Mouse (Mus musculus): ENCODE results near the gene Map4. TPM values are rescaled to one million over a fixed set of nuclear protein-coding genes. Genes with fewer than 3 reads are reported as not detected.

Gene Map4
- polyA plus RNA-seq, 1 experiment from 2014 or later, result 7.7 TPM

GRCm38 (mm10) chr9:109911779-109912178 is 19.5 kb upstream of the Map4 start:
- Histone ChIP-seq H3K4me3 (ENCODE audit: low read depth, low read length) (no peak overlapping the region), H3K27ac (ENCODE audit: low read depth) (no peak overlapping the region), H3K9me3 (ENCODE audit: low read length) (no peaks in the 10 kb centered on the region), H3K4me2 (ENCODE audit: low read depth, low read length) (no peak overlapping the region), H3K36me3 (replicated peaks; ENCODE audit: insufficient read depth, low read length) (no peaks in the 10 kb centered on the region), H3K4me1 (ENCODE audit: insufficient read depth) (no peaks in the 10 kb centered on the region), H3K27me3 (ENCODE audit: insufficient read depth, low read length) (no peaks in the 10 kb centered on the region), H3K9ac (replicated peaks) (no peak overlapping the region)
- ATAC-seq (no peak), DNase-seq (no peak)
- WGBS (ENCODE audit: insufficient replicate concordance), result 80% methylated on average over 7 of the region's 7 CpGs
- TF ChIP-seq CTCF (IDR thresholded peaks at IDR 0.05; ENCODE audit: low read depth), result no peak
- TF ChIP-seq EP300 (IDR thresholded peaks at IDR 0.05; ENCODE audit: low read depth), result no peak

GRCm38 (mm10) chr9:109914269-109914926 is 16.9 kb upstream of the Map4 start:
- H3K9ac ChIP-seq (replicated peaks), result no peak overlapping the region
- H3K9me3 ChIP-seq (ENCODE audit: low read length), result no peaks in the 10 kb centered on the region
- H3K27me3 ChIP-seq (ENCODE audit: insufficient read depth, low read length), result no peaks in the 10 kb centered on the region
- H3K4me3 ChIP-seq (ENCODE audit: low read depth, low read length), result no peak overlapping the region
- TF ChIP-seq CTCF (IDR thresholded peaks at IDR 0.05; ENCODE audit: low read depth), result no peak
- no peak for TF ChIP-seq EP300 (IDR thresholded peaks at IDR 0.05; ENCODE audit: low read depth)
- H3K27ac ChIP-seq (ENCODE audit: low read depth), result no peak overlapping the region
- H3K4me1 ChIP-seq (ENCODE audit: insufficient read depth), result no peaks in the 10 kb centered on the region
- WGBS (ENCODE audit: insufficient replicate concordance), result 37% methylated on average over 4 of the region's 4 CpGs
- ATAC-seq (peak; percentile 38; the same call in 1 of the 2 replicates), DNase-seq (no peak)
- no peaks in the 10 kb centered on the region for H3K36me3 ChIP-seq (replicated peaks; ENCODE audit: insufficient read depth, low read length)
- no peak overlapping the region for H3K4me2 ChIP-seq (ENCODE audit: low read depth, low read length)

- 73% methylated on average over 2 of the region's 2 CpGs for WGBS (ENCODE audit: insufficient replicate concordance)
- no peaks in the 10 kb centered on the region for H3K36me3 ChIP-seq (replicated peaks; ENCODE audit: insufficient read depth, low read length)
Measured at GRCm38 (mm10) chr9:109917931-109918330, 13.3 kb upstream of the Map4 start.

GRCm38 (mm10) chr9:109929131-109929530 is 2.1 kb upstream of the Map4 start:
- 84% methylated on average over 3 of the region's 3 CpGs for WGBS (ENCODE audit: insufficient replicate concordance)
- 0 out of 2 replicates have a peak, but pooled peaks cover 3% of the 10 kb centered on the region for H3K27me3 ChIP-seq (ENCODE audit: insufficient read depth, low read length)
- no peaks in the 10 kb centered on the region for H3K9me3 ChIP-seq (ENCODE audit: low read length)
- TF ChIP-seq EP300 (IDR thresholded peaks at IDR 0.05; ENCODE audit: low read depth) (no peak), CTCF (IDR thresholded peaks at IDR 0.05; ENCODE audit: low read depth) (no peak)
- no peak for ATAC-seq
- H3K4me3 ChIP-seq (ENCODE audit: low read depth, low read length), result no peak overlapping the region
- no peak overlapping the region for H3K9ac ChIP-seq (replicated peaks)
- no peaks in the 10 kb centered on the region for H3K36me3 ChIP-seq (replicated peaks; ENCODE audit: insufficient read depth, low read length)
- no peak overlapping the region for H3K27ac ChIP-seq (ENCODE audit: low read depth)
- no peak overlapping the region for H3K4me2 ChIP-seq (ENCODE audit: low read depth, low read length)
- no peak for DNase-seq
- H3K4me1 ChIP-seq (ENCODE audit: insufficient read depth), result peaks cover 17% of the 10 kb centered on the region

More at GRCm38 (mm10) chr9:109917931-109918330, 13.3 kb upstream of the Map4 start:
- TF ChIP-seq CTCF (IDR thresholded peaks at IDR 0.05; ENCODE audit: low read depth) (no peak), EP300 (IDR thresholded peaks at IDR 0.05; ENCODE audit: low read depth) (no peak)
- no peaks in the 10 kb centered on the region for H3K27me3 ChIP-seq (ENCODE audit: insufficient read depth, low read length)
- no peaks in the 10 kb centered on the region for H3K9me3 ChIP-seq (ENCODE audit: low read length)
- DNase-seq (no peak), ATAC-seq (no peak)
- H3K27ac ChIP-seq (ENCODE audit: low read depth), result no peak overlapping the region
- no peak overlapping the region for H3K4me3 ChIP-seq (ENCODE audit: low read depth, low read length)
- no peaks in the 10 kb centered on the region for H3K4me1 ChIP-seq (ENCODE audit: insufficient read depth)
- H3K9ac ChIP-seq (replicated peaks), result no peak overlapping the region
- no peak overlapping the region for H3K4me2 ChIP-seq (ENCODE audit: low read depth, low read length)

- TF ChIP-seq CTCF (IDR thresholded peaks at IDR 0.05; ENCODE audit: low read depth) (no peak), EP300 (IDR thresholded peaks at IDR 0.05; ENCODE audit: low read depth) (no peak)
- Histone ChIP-seq H3K4me3 (ENCODE audit: low read depth, low read length) (no peak overlapping the region), H3K9me3 (ENCODE audit: low read length) (no peaks in the 10 kb centered on the region), H3K36me3 (replicated peaks; ENCODE audit: insufficient read depth, low read length) (no peaks in the 10 kb centered on the region), H3K4me2 (ENCODE audit: low read depth, low read length) (no peak overlapping the region), H3K4me1 (ENCODE audit: insufficient read depth) (peaks cover 20% of the 10 kb centered on the region), H3K27me3 (ENCODE audit: insufficient read depth, low read length) (0 out of 2 replicates have a peak, but pooled peaks cover 3% of the 10 kb centered on the region), H3K9ac (replicated peaks) (no peak overlapping the region), H3K27ac (ENCODE audit: low read depth) (peak overlapping the region; percentile 44; the same call in 1 of the 2 replicates)
- ATAC-seq (no peak), DNase-seq (no peak)
- 71% methylated on average over 5 of the region's 5 CpGs for WGBS (ENCODE audit: insufficient replicate concordance)
Measured at GRCm38 (mm10) chr9:109930063-109930462, 1.2 kb upstream of the Map4 start.

- H3K27me3 ChIP-seq (ENCODE audit: insufficient read depth, low read length), result 0 out of 2 replicates have a peak, but pooled peaks cover 3% of the 10 kb centered on the region
- TF ChIP-seq CTCF (IDR thresholded peaks at IDR 0.05; ENCODE audit: low read depth) (no peak), EP300 (IDR thresholded peaks at IDR 0.05; ENCODE audit: low read depth) (no peak)
- H3K9me3 ChIP-seq (ENCODE audit: low read length), result no peaks in the 10 kb centered on the region
- peak overlapping the region; percentile 85 for H3K27ac ChIP-seq (ENCODE audit: low read depth)
- 52% methylated on average over 6 of the region's 6 CpGs for WGBS (ENCODE audit: insufficient replicate concordance)
- peak overlapping the region; percentile 87 for H3K4me2 ChIP-seq (ENCODE audit: low read depth, low read length)
- H3K36me3 ChIP-seq (replicated peaks; ENCODE audit: insufficient read depth, low read length), result no peaks in the 10 kb centered on the region
- 0 out of 2 replicates have a peak overlapping the region, but pooled peaks have one; percentile 81 for H3K9ac ChIP-seq (replicated peaks)
- DNase-seq (no peak), ATAC-seq (no peak)
- peak overlapping the region; percentile 76 for H3K4me3 ChIP-seq (ENCODE audit: low read depth, low read length)
- H3K4me1 ChIP-seq (ENCODE audit: insufficient read depth), result peaks cover 20% of the 10 kb centered on the region
Measured at GRCm38 (mm10) chr9:109930752-109931151, 508 bp upstream of the Map4 start.

Data from liver, postnatal 0 days (tissue).